Mouse (Mus musculus) liver, adult 2 months (tissue): ENCODE results near the gene Tarbp2.

ENCODE experiments used
- CTCF ChIP-seq: fragments of 200-500 bp; IDR thresholded peaks from 2 replicates; pipeline ENCODE4 v1.5.1; 2011; ENCODE audit warnings: low read depth, low read length, control low read depth
- POLR2A ChIP-seq: fragments of 200-500 bp; IDR thresholded peaks from 2 replicates; pipeline ENCODE4 v1.6.1; 2011; ENCODE audit warnings: low read length, control low read depth; ENCODE audit not compliant: insufficient read depth; ENCODE audit errors: extremely low read depth

GRCm38 (mm10) chr15:102521480-102521879 lies 3.5 kb downstream of the Tarbp2 start:
- TF ChIP-seq CTCF: no peak
- no peak for TF ChIP-seq POLR2A
